Mouse (Mus musculus): ENCODE results near the gene Cdc5l. TPM values are rescaled to one million over a fixed set of nuclear protein-coding genes. Genes with fewer than 3 reads are reported as not detected.
"Not testable (repeated sequence)": the region's sequence is repeated elsewhere in the genome, so short reads cannot be mapped to it uniquely, and the experiment has no call there.

Cdc5l gene
- polyA plus RNA-seq, 1 experiment = not detected

DNA sequence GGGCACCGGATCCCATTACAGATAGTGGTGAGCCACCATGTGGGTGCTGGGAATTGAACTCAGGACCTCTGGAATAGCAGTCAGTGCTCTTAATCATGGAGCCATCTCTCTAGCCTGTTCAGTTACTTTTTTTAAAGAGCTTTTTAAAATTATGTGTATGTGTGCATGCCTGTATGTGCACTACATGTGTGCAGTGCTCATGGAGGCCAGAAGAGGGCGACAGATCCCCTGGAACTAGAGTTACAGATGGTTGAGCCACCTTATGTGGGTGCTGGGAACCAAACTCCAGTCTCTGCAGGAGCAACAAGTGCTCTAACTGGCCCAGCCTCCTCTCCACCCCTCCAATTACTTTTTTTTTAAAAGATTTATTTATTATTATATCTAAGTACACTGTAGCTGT, 33.2 kb upstream of the Cdc5l start:
- Histone ChIP-seq H3K4me1 (ENCODE audit: control insufficient read depth, insufficient read depth, low read length) (peaks cover 3% of the 10 kb centered on the region; the same call in 1 of the 2 replicates), H3K27ac (ENCODE audit: insufficient read depth, low read depth, low read length) (no peak overlapping the region), H3K4me3 (ENCODE audit: insufficient read depth, low read depth, low read length) (no peak overlapping the region)
- TF ChIP-seq POLR2A (IDR thresholded peaks at IDR 0.05; ENCODE audit: insufficient read depth, low read depth, low read length) = no peak
- no peak for TF ChIP-seq CTCF (IDR thresholded peaks at IDR 0.05; ENCODE audit: insufficient read depth, low read depth, low read length)
- WGBS = 68% methylated on average over 2 of the region's 2 CpGs

DNA sequence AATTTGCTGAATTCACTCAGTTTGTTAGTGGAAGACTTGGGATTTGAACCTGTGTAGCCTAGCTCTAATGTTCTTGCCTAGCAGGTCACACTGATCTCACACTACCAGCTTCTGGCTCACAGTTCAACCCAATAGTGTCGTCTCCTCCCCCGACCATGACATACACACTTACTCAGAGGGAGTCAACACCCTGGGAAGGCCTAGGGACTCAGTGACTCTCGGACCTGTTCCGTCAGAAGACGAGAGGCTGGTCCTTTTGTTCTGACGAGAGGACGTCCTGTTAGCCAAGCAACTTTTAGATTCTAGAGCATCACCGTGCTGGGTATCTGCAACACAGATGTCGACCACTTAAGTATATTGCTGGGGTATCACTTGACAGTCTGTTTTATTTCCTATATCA, 30.7 kb upstream of the Cdc5l start:
- Histone ChIP-seq H3K27ac (ENCODE audit: insufficient read depth, low read depth, low read length) (no peak overlapping the region), H3K4me1 (ENCODE audit: control insufficient read depth, insufficient read depth, low read length) (no peaks in the 10 kb centered on the region), H3K4me3 (ENCODE audit: insufficient read depth, low read depth, low read length) (no peak overlapping the region)
- WGBS = 89% methylated on average over 9 of the region's 9 CpGs
- no peak for TF ChIP-seq CTCF (IDR thresholded peaks at IDR 0.05; ENCODE audit: insufficient read depth, low read depth, low read length)
- no peak for TF ChIP-seq POLR2A (IDR thresholded peaks at IDR 0.05; ENCODE audit: insufficient read depth, low read depth, low read length)

DNA sequence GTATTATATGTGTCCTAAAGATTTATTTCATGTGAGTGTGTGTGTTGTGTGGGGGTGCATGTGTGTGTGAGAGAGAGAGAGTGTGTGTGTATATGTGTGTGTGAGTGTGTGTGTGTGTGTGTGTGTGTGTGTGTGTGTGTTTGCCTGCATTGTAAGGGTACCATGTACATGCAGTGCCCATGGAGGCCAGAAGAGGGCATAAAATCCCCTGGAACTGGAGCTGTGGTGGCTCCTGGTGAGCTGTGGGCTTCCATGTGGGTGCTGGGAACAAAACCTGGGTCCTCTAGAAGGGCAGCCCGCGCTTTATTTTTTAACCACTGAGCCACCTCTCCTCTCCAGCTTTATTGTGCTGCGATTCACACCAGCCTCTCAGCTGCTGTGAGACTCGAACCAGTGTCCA, 29.0 kb upstream of the Cdc5l start:
- 93% methylated on average over 4 of the region's 4 CpGs for WGBS
- Histone ChIP-seq H3K4me3 (ENCODE audit: insufficient read depth, low read depth, low read length) (no peak overlapping the region), H3K4me1 (ENCODE audit: control insufficient read depth, insufficient read depth, low read length) (no peaks in the 10 kb centered on the region), H3K27ac (ENCODE audit: insufficient read depth, low read depth, low read length) (no peak overlapping the region)
- no peak for TF ChIP-seq POLR2A (IDR thresholded peaks at IDR 0.05; ENCODE audit: insufficient read depth, low read depth, low read length)
- no peak for TF ChIP-seq CTCF (IDR thresholded peaks at IDR 0.05; ENCODE audit: insufficient read depth, low read depth, low read length)

DNA sequence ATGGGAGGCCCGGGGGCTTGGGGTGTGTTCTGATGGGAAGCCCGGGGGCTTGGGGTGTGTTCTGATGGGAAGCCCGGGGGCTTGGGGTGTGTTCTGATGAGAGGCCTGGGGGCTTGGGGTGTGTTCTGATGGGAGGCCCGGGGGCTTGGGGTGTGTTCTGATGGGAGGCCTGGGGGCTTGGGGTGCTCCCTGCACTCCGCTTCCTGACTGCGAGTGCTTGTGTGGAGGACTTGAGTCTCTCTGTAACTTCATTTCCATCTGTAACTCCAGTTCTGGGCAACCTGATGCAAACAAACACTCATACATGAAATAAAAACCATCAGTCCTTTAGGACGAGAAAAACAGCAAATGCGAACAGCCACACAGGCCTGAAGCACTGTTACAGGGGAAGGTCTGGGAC, 25.5 kb upstream of the Cdc5l start:
- TF ChIP-seq POLR2A (IDR thresholded peaks at IDR 0.05; ENCODE audit: insufficient read depth, low read depth, low read length) (no peak), CTCF (IDR thresholded peaks at IDR 0.05; ENCODE audit: insufficient read depth, low read depth, low read length) (no peak)
- WGBS = 94% methylated on average over 8 of the region's 8 CpGs
- Histone ChIP-seq H3K4me1 (ENCODE audit: control insufficient read depth, insufficient read depth, low read length) (peaks cover 5% of the 10 kb centered on the region; the same call in 1 of the 2 replicates), H3K27ac (ENCODE audit: insufficient read depth, low read depth, low read length) (no peak overlapping the region), H3K4me3 (ENCODE audit: insufficient read depth, low read depth, low read length) (no peak overlapping the region)

DNA sequence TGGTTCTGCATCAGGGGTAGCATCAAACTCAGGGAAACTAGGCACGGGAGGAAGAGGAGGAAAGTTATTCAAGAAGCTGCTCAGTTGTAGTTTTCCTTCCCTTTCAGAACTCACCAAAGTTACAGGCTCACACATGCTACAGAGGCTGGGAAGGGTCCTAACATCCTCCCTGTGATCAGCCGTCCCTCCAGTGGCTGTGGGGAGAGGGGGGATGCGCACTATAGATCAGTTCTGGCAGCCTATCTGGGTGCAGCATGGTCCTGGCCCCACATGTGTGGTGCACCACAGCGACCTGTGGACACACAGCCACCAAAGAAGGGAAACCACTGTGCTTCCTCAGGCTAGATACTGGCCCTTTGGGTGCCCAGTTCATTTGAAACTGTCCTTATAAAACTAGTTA, 25.0 kb upstream of the Cdc5l start:
- 90% methylated on average over 4 of the region's 4 CpGs for WGBS
- TF ChIP-seq POLR2A (IDR thresholded peaks at IDR 0.05; ENCODE audit: insufficient read depth, low read depth, low read length) (no peak), CTCF (IDR thresholded peaks at IDR 0.05; ENCODE audit: insufficient read depth, low read depth, low read length) (no peak)
- no peak overlapping the region for H3K27ac ChIP-seq (ENCODE audit: insufficient read depth, low read depth, low read length)
- no peak overlapping the region for H3K4me3 ChIP-seq (ENCODE audit: insufficient read depth, low read depth, low read length)
- peaks cover 5% of the 10 kb centered on the region; the same call in 1 of the 2 replicates for H3K4me1 ChIP-seq (ENCODE audit: control insufficient read depth, insufficient read depth, low read length)

DNA sequence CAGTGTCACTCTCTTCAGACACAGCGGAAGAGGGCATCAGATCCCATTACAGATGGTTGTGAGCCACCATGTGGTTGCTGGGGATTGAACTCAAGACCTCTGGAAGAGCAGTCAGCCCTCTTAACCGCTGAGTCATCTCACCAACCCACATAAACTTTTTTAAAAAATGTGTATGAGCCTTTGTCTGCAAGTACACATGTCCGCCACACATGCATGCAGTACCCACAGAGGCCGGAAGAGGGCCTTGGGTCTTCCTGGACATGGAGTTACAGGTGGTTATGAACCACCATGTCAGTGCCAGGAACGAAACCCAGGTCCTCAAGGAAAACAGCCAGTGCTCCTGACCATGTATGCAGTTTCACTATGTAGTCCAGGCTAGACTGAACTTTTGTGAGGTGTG, 23.9 kb upstream of the Cdc5l start:
- Histone ChIP-seq H3K27ac (ENCODE audit: insufficient read depth, low read depth, low read length) (no peak overlapping the region), H3K4me1 (ENCODE audit: control insufficient read depth, insufficient read depth, low read length) (peaks cover 5% of the 10 kb centered on the region; the same call in 1 of the 2 replicates), H3K4me3 (ENCODE audit: insufficient read depth, low read depth, low read length) (no peak overlapping the region)
- TF ChIP-seq POLR2A (IDR thresholded peaks at IDR 0.05; ENCODE audit: insufficient read depth, low read depth, low read length) = no peak
- TF ChIP-seq CTCF (IDR thresholded peaks at IDR 0.05; ENCODE audit: insufficient read depth, low read depth, low read length) = no peak
- 97% methylated on average over 5 of the region's 5 CpGs for WGBS

DNA sequence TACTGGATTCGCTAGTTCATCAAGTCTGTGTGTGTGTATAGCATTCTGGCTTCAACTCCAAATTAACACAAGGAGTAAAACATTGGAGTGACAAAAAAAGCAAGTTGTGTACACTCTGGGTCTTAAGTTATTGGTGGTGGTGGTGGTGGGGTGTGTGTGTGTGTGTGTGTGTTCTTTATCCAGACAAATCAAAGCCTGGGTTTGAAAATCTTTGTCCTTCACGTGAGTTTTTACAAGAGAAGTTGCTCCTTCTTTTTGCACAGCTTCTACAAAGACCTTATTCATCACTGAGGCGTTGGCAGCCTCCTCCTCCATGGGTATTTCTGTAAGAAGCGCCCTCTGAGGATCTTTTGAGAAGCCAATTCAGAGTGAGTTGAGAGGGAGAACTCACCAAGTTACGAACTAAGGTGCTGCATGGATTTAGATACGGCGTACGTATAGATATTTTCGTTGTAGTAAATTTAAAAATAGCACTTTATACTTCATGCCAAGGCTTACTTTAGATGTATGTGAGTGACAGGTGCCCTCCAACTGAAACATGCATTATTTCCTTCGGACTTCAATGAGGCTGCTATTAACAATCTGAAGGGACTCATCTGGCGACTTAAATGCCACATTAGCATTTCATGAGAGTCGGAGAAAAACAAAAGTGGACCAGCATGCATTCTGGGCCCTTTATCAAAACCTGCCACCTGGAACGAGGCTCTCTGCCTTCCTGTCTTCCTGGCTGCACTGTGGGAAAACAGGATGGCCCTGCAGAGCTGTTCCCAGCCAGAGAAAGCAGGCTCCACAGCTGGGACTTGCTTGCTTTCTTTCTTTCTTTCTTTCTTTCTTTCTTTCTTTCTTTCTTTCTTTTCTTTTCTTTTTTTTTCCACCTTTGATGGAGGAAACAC, 23.0 kb upstream of the Cdc5l start:
- no peak for TF ChIP-seq POLR2A (IDR thresholded peaks at IDR 0.05; ENCODE audit: insufficient read depth, low read depth, low read length)
- TF ChIP-seq CTCF (IDR thresholded peaks at IDR 0.05; ENCODE audit: insufficient read depth, low read depth, low read length) = no peak
- no peak overlapping the region for H3K4me3 ChIP-seq (ENCODE audit: insufficient read depth, low read depth, low read length)
- 30% methylated on average over 13 of the region's 13 CpGs for whole genome bisulfite sequencing
- H3K27ac ChIP-seq (ENCODE audit: insufficient read depth, low read depth, low read length) = no peak overlapping the region
- H3K4me1 ChIP-seq (ENCODE audit: control insufficient read depth, insufficient read depth, low read length) = peaks cover 5% of the 10 kb centered on the region; the same call in 1 of the 2 replicates

DNA sequence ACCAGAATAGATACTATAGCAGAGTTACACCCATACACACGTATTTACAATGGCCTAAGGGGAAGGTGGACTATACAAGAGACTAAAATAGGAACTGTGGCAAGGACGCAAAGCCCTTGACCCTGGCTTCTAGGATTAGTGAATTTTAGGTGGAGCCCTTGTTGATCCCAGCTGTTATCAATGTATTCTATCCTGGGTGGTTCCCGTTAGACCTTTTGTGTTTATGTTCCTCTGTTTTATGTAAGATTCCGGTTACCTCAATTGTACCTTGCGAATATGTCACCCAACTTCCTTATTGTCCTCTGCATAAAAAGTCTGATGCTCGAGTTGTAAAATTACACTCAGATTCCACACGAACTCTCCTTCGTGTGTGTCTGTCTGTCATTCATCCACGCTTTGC, 22.2 kb upstream of the Cdc5l start:
- 80% methylated on average over 9 of the region's 9 CpGs for WGBS
- not testable (repeated sequence) for H3K27ac ChIP-seq (ENCODE audit: insufficient read depth, low read depth, low read length); H3K4me3 ChIP-seq (ENCODE audit: insufficient read depth, low read depth, low read length); H3K4me1 ChIP-seq (ENCODE audit: control insufficient read depth, insufficient read depth, low read length)

DNA sequence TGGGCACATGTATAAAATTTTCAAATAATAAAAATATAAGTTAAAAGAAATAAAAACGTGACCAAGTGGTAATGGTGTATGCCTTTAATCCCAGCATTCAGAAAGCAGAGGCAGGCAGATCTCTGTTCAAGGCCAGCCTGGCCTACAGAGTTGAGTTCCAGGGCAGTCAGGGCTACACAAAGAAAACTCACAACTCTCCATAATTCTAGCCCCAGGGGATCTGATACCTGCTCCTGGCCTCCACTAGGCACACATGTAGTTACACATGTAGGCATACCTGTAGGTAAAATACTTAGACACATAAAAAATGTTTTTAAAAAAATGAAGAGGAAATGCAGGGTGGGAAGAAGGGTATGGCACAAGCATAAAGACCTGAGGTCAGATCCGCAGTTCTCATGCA, 21.3 kb upstream of the Cdc5l start:
- TF ChIP-seq CTCF (IDR thresholded peaks at IDR 0.05; ENCODE audit: insufficient read depth, low read depth, low read length) = no peak
- TF ChIP-seq POLR2A (IDR thresholded peaks at IDR 0.05; ENCODE audit: insufficient read depth, low read depth, low read length) = no peak

More for the DNA sequence above, 21.3 kb upstream of the Cdc5l start:
- H3K27ac ChIP-seq (ENCODE audit: insufficient read depth, low read depth, low read length) = no peak overlapping the region
- WGBS = 95% methylated on average over 2 of the region's 2 CpGs
- H3K4me3 ChIP-seq (ENCODE audit: insufficient read depth, low read depth, low read length) = no peak overlapping the region
- H3K4me1 ChIP-seq (ENCODE audit: control insufficient read depth, insufficient read depth, low read length) = peaks cover 5% of the 10 kb centered on the region; the same call in 1 of the 2 replicates

Data from olfactory bulb, adult 2 months (tissue).